Mouse (Mus musculus) ES-E14 (cell line): Measurements from ENCODE around the gene Uri1.

Experiments
- CHD2 ChIP-seq: IDR thresholded peaks from 2 replicates; pipeline ENCODE4 v1.6.1; 2014; ENCODE audit warnings: mild to moderate bottlenecking, low read depth, low read length, inconsistent platforms
- HCFC1 ChIP-seq: IDR thresholded peaks from 2 replicates; pipeline ENCODE4 v1.6.1; 2012; ENCODE audit warnings: low read length, inconsistent platforms, borderline replicate concordance; ENCODE audit not compliant: insufficient read depth
- MAFK ChIP-seq: IDR thresholded peaks from 2 replicates; pipeline ENCODE4 v1.6.1; 2014; ENCODE audit warnings: mild to moderate bottlenecking, low read depth, low read length, inconsistent platforms; ENCODE audit not compliant: insufficient read depth

GRCm38 (mm10) chr7:37933754-37934308, 89.5 kb downstream of the Uri1 start:
- TF ChIP-seq CHD2 = no peak
- no peak for TF ChIP-seq MAFK
- no peak for TF ChIP-seq HCFC1
